Mouse (Mus musculus) embryo, embryonic 10 days (tissue): Measurements from ENCODE around the gene Micu2.
A peak's percentile ranks its signal among the peaks of the same experiment; 100 is the strongest.
"Not testable (repeated sequence)": the region's sequence is repeated elsewhere in the genome, so short reads cannot be mapped to it uniquely, and the experiment has no call there.

Source experiments
- DNase-seq: peaks from one replicate; pipeline ENCODE4 v3.0.0-alpha.2; 2015; ENCODE audit warnings: low spot score

Gene Micu2

GRCm38 (mm10) chr14:57961861-57962260 lies 37.2 kb downstream of the Micu2 start:
- peak; percentile 27 for DNase-seq

GRCm38 (mm10) chr14:57951089-57951488 lies 48.0 kb downstream of the Micu2 start:
- peak; percentile 68 for DNase-seq

- no peak for DNase-seq
These were observed 53.2 kb downstream of the Micu2 start for GRCm38 (mm10) chr14:57945834-57946233.

- no peak for DNase-seq
These were observed 61.8 kb downstream of the Micu2 start for GRCm38 (mm10) chr14:57937297-57937696.

GRCm38 (mm10) chr14:57934666-57935065 lies 64.4 kb downstream of the Micu2 start:
- DNase-seq: no peak

GRCm38 (mm10) chr14:57933608-57934007 lies 65.5 kb downstream of the Micu2 start:
- no peak for DNase-seq

GRCm38 (mm10) chr14:57932881-57933443 lies 66.1 kb downstream of the Micu2 start:
- DNase-seq: no peak

- DNase-seq: peak; percentile 66
These were observed 77.5 kb downstream of the Micu2 start for GRCm38 (mm10) chr14:57921428-57922131.

- no peak for DNase-seq
These were observed 78.3 kb downstream of the Micu2 start for GRCm38 (mm10) chr14:57920568-57921310.

- DNase-seq: no peak
These were observed 79.8 kb downstream of the Micu2 start for GRCm38 (mm10) chr14:57919148-57919875.

- DNase-seq: no peak
These were observed 83.7 kb downstream of the Micu2 start for GRCm38 (mm10) chr14:57915341-57915740.

- peak; percentile 2 for DNase-seq
These were observed 86.7 kb downstream of the Micu2 start for GRCm38 (mm10) chr14:57912211-57913007.

GRCm38 (mm10) chr14:57911787-57912186 lies 87.3 kb downstream of the Micu2 start:
- not testable (repeated sequence) for DNase-seq

GRCm38 (mm10) chr14:57911316-57911715 lies 87.7 kb downstream of the Micu2 start:
- DNase-seq: peak; percentile 5

GRCm38 (mm10) chr14:57910501-57911068 lies 88.5 kb downstream of the Micu2 start:
- peak; percentile 92 for DNase-seq

GRCm38 (mm10) chr14:57909297-57909696 lies 89.8 kb downstream of the Micu2 start:
- no peak for DNase-seq

GRCm38 (mm10) chr14:57908431-57908830 lies 90.6 kb downstream of the Micu2 start:
- no peak for DNase-seq

GRCm38 (mm10) chr14:57901998-57902397 lies 97.1 kb downstream of the Micu2 start:
- DNase-seq: no peak

- no peak for DNase-seq
These were observed 102.2 kb downstream of the Micu2 start for GRCm38 (mm10) chr14:57896882-57897281.

- not testable (repeated sequence) for DNase-seq
These were observed 102.8 kb downstream of the Micu2 start for GRCm38 (mm10) chr14:57896088-57896871.
